In the genomic region with DNA sequence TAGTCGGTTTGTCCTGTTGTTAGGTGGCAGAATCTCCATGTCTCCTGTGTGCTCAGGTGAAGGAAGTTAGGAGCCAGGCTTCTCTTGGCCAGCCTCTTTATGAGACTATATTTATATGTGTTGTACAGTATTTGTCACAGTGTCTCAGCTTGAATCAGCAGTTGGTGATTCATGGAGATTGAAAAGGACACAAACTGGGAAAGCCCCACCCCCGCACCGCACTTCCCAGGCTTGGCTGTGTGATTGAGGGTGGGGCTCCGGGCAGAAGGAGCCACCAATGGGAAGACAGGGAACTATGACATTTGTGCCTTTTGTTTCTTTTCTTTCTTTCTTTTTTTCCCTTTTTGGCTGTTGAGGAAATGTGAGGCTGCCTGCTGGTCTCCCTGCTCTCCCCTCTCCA, we compare ENCODE assay signal across 8 mouse cellular contexts. TPM values are rescaled to one million over a fixed set of nuclear protein-coding genes. Genes with fewer than 3 reads are reported as not detected.
DNase-seq lines count a peak whose midpoint lies in the region; ATAC-seq and TF ChIP-seq lines count a peak whose summit lies in the region.

No protein-coding gene starts in this region.

- peak overlapping the region; percentile 58 for H3K27ac ChIP-seq in embryonic facial prominence, embryonic 10.5 days (replicated peaks)
- H3K27ac ChIP-seq in heart, embryonic 10.5 days = peak overlapping the region; percentile 56; the same call in 1 of the 2 replicates
- H3K27ac ChIP-seq in layer of hippocampus, adult 2 months = no peak overlapping the region
- no peak overlapping the region for H3K27ac ChIP-seq in midbrain, embryonic 11.5 days (ENCODE audit: low read depth, low read length)

- no peaks in the 10 kb centered on the region for H3K36me3 ChIP-seq in embryonic facial prominence, embryonic 10.5 days (replicated peaks)
- H3K36me3 ChIP-seq in heart, embryonic 10.5 days = no peaks in the 10 kb centered on the region
- no peaks in the 10 kb centered on the region for H3K36me3 ChIP-seq in midbrain, embryonic 11.5 days (ENCODE audit: control insufficient read depth, insufficient read depth, low read length)

- peak overlapping the region; percentile 95 for H3K4me3 ChIP-seq in embryonic facial prominence, embryonic 10.5 days
- H3K4me3 ChIP-seq in heart, embryonic 10.5 days = peak overlapping the region; percentile 94
- peak overlapping the region; percentile 69 for H3K4me3 ChIP-seq in layer of hippocampus, adult 2 months
- H3K4me3 ChIP-seq in midbrain, embryonic 11.5 days (ENCODE audit: low read depth, low read length) = peak overlapping the region; percentile 11; the same call in 1 of the 2 replicates

- H3K9ac ChIP-seq in midbrain, embryonic 11.5 days (ENCODE audit: low read length) = 0 out of 2 replicates have a peak overlapping the region, but pooled peaks have one; percentile 21

- H3K9me3 ChIP-seq in embryonic facial prominence, embryonic 10.5 days = no peaks in the 10 kb centered on the region
- H3K9me3 ChIP-seq in heart, embryonic 10.5 days = no peaks in the 10 kb centered on the region
- H3K9me3 ChIP-seq in midbrain, embryonic 11.5 days (ENCODE audit: control insufficient read depth, low read length) = no peaks in the 10 kb centered on the region

- peaks cover 80% of the 10 kb centered on the region for H3K4me1 ChIP-seq in embryonic facial prominence, embryonic 10.5 days
- peaks cover 70% of the 10 kb centered on the region for H3K4me1 ChIP-seq in heart, embryonic 10.5 days
- peaks cover 30% of the 10 kb centered on the region for H3K4me1 ChIP-seq in midbrain, embryonic 11.5 days (ENCODE audit: control insufficient read depth, insufficient read depth, low read length)

- no peaks in the 10 kb centered on the region for H3K27me3 ChIP-seq in embryonic facial prominence, embryonic 10.5 days (replicated peaks; ENCODE audit: low read depth, poor library complexity, severe bottlenecking)
- H3K27me3 ChIP-seq in heart, embryonic 10.5 days (ENCODE audit: insufficient read depth, poor library complexity, severe bottlenecking) = no peaks in the 10 kb centered on the region
- no peaks in the 10 kb centered on the region for H3K27me3 ChIP-seq in midbrain, embryonic 11.5 days (ENCODE audit: control insufficient read depth, insufficient read depth, low read length)

- DNase-seq in cerebellum, postnatal 14 days = peak; percentile 58 to 62
- no peak for DNase-seq in cerebellum, postnatal 4 days (ENCODE audit: low spot score in 2 of 2)
- no peak for DNase-seq in embryonic facial prominence, embryonic 10.5 days (ENCODE audit: low spot score)
- DNase-seq in heart, embryonic 10.5 days (ENCODE audit: low spot score) = no peak
- DNase-seq in layer of hippocampus, adult 2 months (ENCODE audit: low spot score in 2 of 2) = peak; percentile 76 to 79
- DNase-seq in midbrain, embryonic 11.5 days (ENCODE audit: low spot score, missing footprints) = no peak

- WGBS in embryonic facial prominence, embryonic 10.5 days = 31% methylated on average over 4 of the region's 4 CpGs
- WGBS in heart, embryonic 10.5 days = 28% methylated on average over 4 of the region's 4 CpGs
- 36% methylated on average over 4 of the region's 4 CpGs for WGBS in midbrain, embryonic 11.5 days

- peak overlapping the region; percentile 35 for H3K4me2 ChIP-seq in midbrain, embryonic 11.5 days

- ATAC-seq in midbrain, embryonic 11.5 days (ENCODE audit: low FRiP score) = no peak
- no peak for ATAC-seq in megakaryocyte progenitor cell, adult 5-6 weeks (replicated peaks; ENCODE audit: poor library complexity)
- ATAC-seq in granulocyte monocyte progenitor cell, adult 5-6 weeks (replicated peaks; ENCODE audit: poor library complexity, severe bottlenecking) = no peak

- TF ChIP-seq CTCF in layer of hippocampus, adult 2 months (conservative IDR thresholded peaks at IDR 0.05) = no peak

RNA-seq across cellular contexts. Expression of gene Igsf3, which starts 2.9 kb away (rescaled TPM):
- 52.1 and 59.2 TPM in 2 replicates for polyA plus RNA-seq in embryonic facial prominence, embryonic 10.5 days (2016; fragmentation: Nextera tagmentation; extraction: Ambion mirVana)
- 41.9 and 45.9 TPM in 2 replicates for polyA plus RNA-seq in heart, embryonic 10.5 days (2016; fragmentation: Nextera tagmentation; extraction: Ambion mirVana)
- 10 to 100 TPM; 19.4 to 20.6 TPM for total RNA-seq in layer of hippocampus, adult 2 months (2021)
- 19.8 and 20.8 TPM in 2 replicates for polyA plus RNA-seq in midbrain, embryonic 11.5 days (2014; fragmentation: Nextera tagmentation; extraction: Ambion mirVana)
- 0.68 and 1.1 TPM in 2 replicates for total RNA-seq in megakaryocyte progenitor cell, adult 5-6 weeks (2015)
- total RNA-seq in megakaryocyte progenitor cell, adult 5-6 weeks (2017) = 1.1 and 1.3 TPM in 2 replicates
- 0.13 TPM in 2 replicates for total RNA-seq in granulocyte monocyte progenitor cell, adult 5-6 weeks (2014; fragmentation: Nextera tagmentation)
- total RNA-seq in granulocyte monocyte progenitor cell, adult 5-6 weeks (2017) = under 0.01 and 0.04 TPM in 2 replicates

Comparison
In these comparisons a context has a peak if more than half of its experiments do, and no peak if none do; other contexts are left out.
1. DNase-seq: peak in cerebellum, postnatal 14 days (2 of 2) and layer of hippocampus, adult 2 months (2 of 2); none in cerebellum, postnatal 4 days (0 of 2), embryonic facial prominence, embryonic 10.5 days (single experiment), heart, embryonic 10.5 days (single experiment) and midbrain, embryonic 11.5 days (single experiment).
2. H3K27ac ChIP-seq: peak in embryonic facial prominence, embryonic 10.5 days (single experiment) and heart, embryonic 10.5 days (single experiment); none in layer of hippocampus, adult 2 months (single experiment) and midbrain, embryonic 11.5 days (single experiment).
3. H3K4me3 ChIP-seq: peak in every context shown above with its lines; median percentile 95 in embryonic facial prominence, embryonic 10.5 days; 94 in heart, embryonic 10.5 days; 69 in layer of hippocampus, adult 2 months; 11 in midbrain, embryonic 11.5 days.
4. RNA of gene Igsf3, which starts 2.9 kb away (total RNA-seq): 19.4 to 20.6 TPM in layer of hippocampus, adult 2 months; 0.68 to 1.3 TPM in megakaryocyte progenitor cell, adult 5-6 weeks and under 0.01 to 0.13 TPM in granulocyte monocyte progenitor cell, adult 5-6 weeks; every median in the first group is over 4 times any median in the second.